Mouse (Mus musculus) thymus, adult 2 months (tissue): ENCODE measurements around the gene Spsb1.

Experiments
- CTCF ChIP-seq: fragments of 200-500 bp; IDR thresholded peaks from 2 replicates; pipeline ENCODE4 v1.5.1; 2012; ENCODE audit warnings: mild to moderate bottlenecking, control low read depth, low read length, moderate library complexity, borderline replicate concordance; ENCODE audit not compliant: control insufficient read depth, poor library complexity, insufficient read depth; ENCODE audit errors: extremely low read depth
- POLR2A ChIP-seq: fragments of 200-500 bp; IDR thresholded peaks from 2 replicates; pipeline ENCODE4 v1.6.1; 2012; ENCODE audit warnings: mild to moderate bottlenecking, low read length, control low read depth, moderate library complexity; ENCODE audit not compliant: control insufficient read depth, poor library complexity, insufficient read depth; ENCODE audit errors: extremely low read depth

DNA sequence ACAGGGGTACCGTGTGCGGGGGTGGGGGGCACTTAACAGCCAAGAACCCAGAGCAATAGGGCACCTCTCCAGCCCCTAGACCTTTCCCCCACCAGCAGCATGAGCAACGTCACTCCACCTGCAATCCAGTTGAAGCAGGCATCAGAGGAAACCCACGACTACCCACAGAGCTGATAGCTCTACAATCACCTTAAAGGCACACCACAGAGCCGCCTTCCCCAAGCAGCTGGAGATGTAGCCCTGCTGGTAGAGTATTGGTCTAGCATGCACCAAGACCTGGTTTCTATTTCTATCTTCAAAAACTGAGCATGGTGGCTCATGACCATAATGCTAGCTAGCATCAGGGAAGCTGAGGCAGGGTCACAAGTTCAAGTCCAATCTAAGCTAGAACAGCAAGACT is 7.4 kb downstream of the Spsb1 start:
- no peak for TF ChIP-seq POLR2A
- TF ChIP-seq CTCF = 0 out of 2 replicates have a peak, but pooled peaks have one; percentile 10
